Mouse (Mus musculus) neural tube, embryonic 15.5 days (tissue): ENCODE measurements at regions not wholly inside any gene's neighbourhood (a gene's known extent, or its start where the extent isn't known, plus 50 kb on each side); places are given as distances from the start of the nearest gene placed in this dataset.

ENCODE experiments used
- ATAC-seq: fragments of 200-750 bp; cut with Nextera tagmentation; 2 replicates; pipeline ENCODE4 v1.8.0; 2017; ENCODE audit warnings: mild to moderate bottlenecking, moderate TSS enrichment, moderate library complexity; ENCODE audit not compliant: low FRiP score
- H3K27ac ChIP-seq: fragments of 300-500 bp; sonication (generic); replicated peaks from 2 replicates; pipeline ENCODE4 v1.5.1; 2015; ENCODE audit warnings: mild to moderate bottlenecking, inconsistent platforms
- H3K27me3 ChIP-seq: fragments of 300-500 bp; sonication (generic); replicated peaks from 2 replicates; pipeline ENCODE4 v1.6.1; 2015; ENCODE audit warnings: inconsistent platforms
- H3K36me3 ChIP-seq: fragments of 300-500 bp; sonication (generic); 2 replicates; pipeline ENCODE4 v1.6.1; 2015; ENCODE audit warnings: inconsistent platforms
- H3K4me1 ChIP-seq: fragments of 300-500 bp; sonication (generic); 2 replicates; pipeline ENCODE4 v1.6.1; 2015; ENCODE audit warnings: inconsistent platforms
- H3K4me2 ChIP-seq: fragments of 300-500 bp; sonication (generic); 2 replicates; pipeline ENCODE4 v1.6.1; 2015; ENCODE audit warnings: inconsistent platforms, mild to moderate bottlenecking, moderate library complexity
- H3K4me3 ChIP-seq: fragments of 300-500 bp; sonication (generic); replicated peaks from 2 replicates; pipeline ENCODE4 v1.5.1; 2015; ENCODE audit warnings: mild to moderate bottlenecking, inconsistent platforms
- H3K9ac ChIP-seq: fragments of 300-500 bp; sonication (generic); replicated peaks from 2 replicates; pipeline ENCODE4 v1.6.1; 2015; ENCODE audit warnings: mild to moderate bottlenecking, inconsistent platforms
- H3K9me3 ChIP-seq: fragments of 300-500 bp; sonication (generic); replicated peaks from 2 replicates; pipeline ENCODE4 v1.6.1; 2016; ENCODE audit warnings: inconsistent platforms
- WGBS: fragments of 180-500 bp; shearing (Covaris S2); methylation state at CpG from one replicate; pipeline ENCODE4 v1.1.7; 2015; ENCODE audit warnings: mixed read lengths; 5-methylcytosine and 5-hydroxymethylcytosine counted together

DNA sequence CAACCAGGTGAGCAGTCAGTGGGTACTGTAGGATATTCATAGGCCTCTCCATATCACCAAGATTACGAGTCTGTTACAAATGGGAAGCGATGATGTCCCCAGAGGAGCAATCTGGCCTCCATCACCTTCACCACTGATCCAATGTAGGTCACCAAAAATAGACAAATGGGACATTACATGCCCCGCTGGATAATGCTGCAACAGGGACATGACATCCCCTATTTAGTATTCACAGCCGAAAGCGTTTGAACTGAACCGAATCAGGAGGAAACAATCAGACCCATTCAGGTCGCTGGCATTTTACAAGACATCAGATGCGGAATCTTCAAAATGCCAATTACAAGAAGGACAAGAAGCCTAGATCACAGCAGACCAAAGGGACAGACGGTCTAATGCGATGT lies 69.5 kb upstream of the Disp3 start:
- Histone ChIP-seq H3K9me3 (no peaks in the 10 kb centered on the region), H3K36me3 (no peaks in the 10 kb centered on the region), H3K4me3 (no peak overlapping the region), H3K27me3 (no peaks in the 10 kb centered on the region), H3K4me1 (peaks cover 29% of the 10 kb centered on the region), H3K9ac (no peak overlapping the region), H3K27ac (peak overlapping the region; percentile 54), H3K4me2 (no peak overlapping the region)
- WGBS, result 36% methylated on average over 10 of the region's 10 CpGs
- no peak for ATAC-seq

DNA sequence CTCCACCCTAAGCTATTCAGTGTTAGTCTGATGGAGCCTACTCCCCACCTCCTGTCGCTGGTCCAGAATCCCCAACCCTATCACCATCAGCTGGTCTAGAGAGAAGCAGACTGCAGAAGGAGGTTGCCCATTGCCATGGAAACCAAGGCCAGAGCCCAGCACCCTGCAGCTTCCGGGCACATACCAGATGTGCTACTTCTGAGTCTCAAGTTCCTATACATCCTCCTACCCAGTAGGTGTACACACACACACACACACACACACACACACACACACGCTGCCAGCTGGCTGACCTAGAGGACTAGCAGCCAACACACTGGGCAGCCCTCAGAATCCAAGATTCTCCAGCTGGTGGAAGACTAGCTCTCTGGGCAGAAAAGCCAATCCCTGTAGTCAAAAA lies 68.9 kb upstream of the Disp3 start:
- no peaks in the 10 kb centered on the region for H3K27me3 ChIP-seq
- H3K4me3 ChIP-seq, result no peak overlapping the region
- H3K27ac ChIP-seq, result peak overlapping the region; percentile 54
- no peak overlapping the region for H3K4me2 ChIP-seq
- peaks cover 29% of the 10 kb centered on the region for H3K4me1 ChIP-seq
- peak; percentile 67 for ATAC-seq
- H3K9me3 ChIP-seq, result no peaks in the 10 kb centered on the region
- 65% methylated on average over 3 of the region's 3 CpGs for WGBS
- no peak overlapping the region for H3K9ac ChIP-seq
- H3K36me3 ChIP-seq, result no peaks in the 10 kb centered on the region

DNA sequence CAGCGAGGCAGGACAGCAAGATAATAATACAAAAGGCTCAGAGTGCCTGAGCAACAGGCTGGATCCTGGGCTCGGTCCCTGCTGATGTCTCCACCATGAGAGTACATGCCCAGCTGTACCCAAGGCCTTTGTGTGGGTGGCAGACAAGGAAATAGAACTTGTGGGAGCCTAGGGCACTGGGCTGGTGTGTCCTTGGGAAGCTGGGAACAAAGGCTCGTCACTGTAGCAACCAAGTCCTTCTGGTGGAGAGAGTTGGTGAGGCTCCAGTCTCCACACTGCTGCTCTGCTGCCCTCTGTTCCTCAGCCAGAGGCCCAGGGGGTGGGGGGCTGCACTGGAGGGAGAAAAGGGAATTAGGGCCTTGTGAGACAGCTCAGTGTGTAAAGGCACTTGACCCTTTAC lies 66.2 kb upstream of the Disp3 start:
- no peaks in the 10 kb centered on the region for H3K27me3 ChIP-seq
- H3K36me3 ChIP-seq, result no peaks in the 10 kb centered on the region
- H3K4me3 ChIP-seq, result no peak overlapping the region
- peak overlapping the region; percentile 28; the same call in 1 of the 2 replicates for H3K27ac ChIP-seq
- 70% methylated on average over 3 of the region's 3 CpGs for WGBS
- no peaks in the 10 kb centered on the region for H3K9me3 ChIP-seq
- ATAC-seq, result no peak
- no peak overlapping the region for H3K9ac ChIP-seq
- H3K4me2 ChIP-seq, result no peak overlapping the region
- peaks cover 21% of the 10 kb centered on the region for H3K4me1 ChIP-seq

DNA sequence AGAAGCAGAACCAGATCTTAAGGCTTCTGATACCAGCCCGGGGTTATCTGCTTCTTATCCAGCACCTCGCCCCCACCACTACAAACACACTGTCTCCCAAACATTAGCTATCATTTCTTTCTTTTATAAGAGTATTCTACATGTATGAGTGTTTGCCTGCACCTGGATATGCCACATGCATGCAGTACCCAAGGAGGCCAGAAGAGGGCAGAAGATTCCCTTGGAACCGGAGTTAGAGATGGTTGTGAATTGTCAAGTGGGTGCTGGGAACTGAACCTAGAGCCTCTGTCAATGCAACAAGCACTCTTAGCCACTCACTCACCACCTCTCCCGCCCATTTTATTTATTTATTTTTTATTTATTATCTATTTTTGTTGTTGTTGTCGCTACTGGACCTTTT lies 64.9 kb upstream of the Disp3 start:
- WGBS, result 97% methylated on average over 5 of the region's 5 CpGs
- no peak for ATAC-seq
- Histone ChIP-seq H3K4me2 (no peak overlapping the region), H3K27me3 (no peaks in the 10 kb centered on the region), H3K9ac (no peak overlapping the region), H3K4me1 (peaks cover 17% of the 10 kb centered on the region), H3K4me3 (no peak overlapping the region), H3K36me3 (no peaks in the 10 kb centered on the region), H3K27ac (no peak overlapping the region), H3K9me3 (no peaks in the 10 kb centered on the region)

DNA sequence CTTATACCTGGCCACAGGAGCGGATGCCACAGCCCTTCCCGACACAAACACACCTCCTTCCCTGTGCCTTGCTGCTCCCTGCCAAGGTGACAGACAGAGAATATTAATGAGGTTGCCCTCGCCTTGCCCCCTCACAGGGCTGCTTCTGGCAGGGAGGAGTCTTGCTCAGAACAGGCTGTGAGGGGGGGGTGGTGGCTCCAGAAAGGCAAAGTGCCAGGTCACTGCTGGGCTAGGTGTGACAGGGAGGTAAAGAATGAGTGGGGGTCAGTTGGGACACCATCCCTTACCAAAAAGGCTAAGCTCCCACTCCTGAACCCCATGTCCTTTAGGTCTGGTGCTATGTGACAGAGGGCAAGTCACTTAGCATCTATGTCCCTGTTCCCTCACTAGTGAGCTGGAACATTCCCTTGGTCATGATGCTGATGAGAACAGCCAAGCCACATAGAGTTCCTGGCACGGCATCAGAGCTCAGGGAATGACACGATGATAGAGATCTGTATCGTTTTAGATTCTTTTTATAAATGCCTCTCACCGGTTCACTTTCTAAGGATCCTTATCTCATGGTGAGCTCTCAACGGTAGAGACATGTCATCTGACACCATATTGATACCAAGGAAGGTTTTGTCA lies 53.9 kb upstream of the Disp3 start:
- H3K4me2 ChIP-seq, result no peak overlapping the region
- H3K9me3 ChIP-seq, result no peaks in the 10 kb centered on the region
- no peak for ATAC-seq
- 0 out of 2 replicates have a peak, but pooled peaks cover 2% of the 10 kb centered on the region for H3K4me1 ChIP-seq
- H3K4me3 ChIP-seq, result no peak overlapping the region
- H3K36me3 ChIP-seq, result no peaks in the 10 kb centered on the region
- H3K27me3 ChIP-seq, result no peaks in the 10 kb centered on the region
- H3K27ac ChIP-seq, result no peak overlapping the region
- 74% methylated on average over 8 of the region's 8 CpGs for WGBS
- H3K9ac ChIP-seq, result no peak overlapping the region

DNA sequence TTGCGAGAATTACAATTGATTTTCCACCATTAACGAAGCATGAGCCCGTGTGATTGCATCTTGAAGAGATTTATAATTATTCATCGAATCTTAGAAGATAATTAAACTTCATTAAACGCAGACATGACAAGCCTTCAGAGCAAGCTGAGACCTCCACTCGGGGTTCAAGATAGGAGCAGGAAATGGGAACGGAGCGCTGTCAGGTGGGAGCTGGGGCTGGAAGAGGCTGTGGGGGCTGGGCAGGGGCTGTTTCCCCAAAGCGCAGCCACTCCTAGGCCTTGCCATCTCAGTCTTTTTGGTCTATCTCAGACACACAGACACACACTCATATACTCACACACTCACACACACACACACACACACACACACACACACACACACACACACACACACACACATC lies 52.6 kb upstream of the Disp3 start:
- ATAC-seq, result no peak
- H3K9ac ChIP-seq, result no peak overlapping the region
- no peak overlapping the region for H3K4me3 ChIP-seq
- H3K9me3 ChIP-seq, result no peaks in the 10 kb centered on the region
- H3K4me1 ChIP-seq, result 0 out of 2 replicates have a peak, but pooled peaks cover 2% of the 10 kb centered on the region
- no peaks in the 10 kb centered on the region for H3K36me3 ChIP-seq
- H3K4me2 ChIP-seq, result no peak overlapping the region
- 50% methylated on average over 9 of the region's 9 CpGs for WGBS
- no peak overlapping the region for H3K27ac ChIP-seq
- no peaks in the 10 kb centered on the region for H3K27me3 ChIP-seq

DNA sequence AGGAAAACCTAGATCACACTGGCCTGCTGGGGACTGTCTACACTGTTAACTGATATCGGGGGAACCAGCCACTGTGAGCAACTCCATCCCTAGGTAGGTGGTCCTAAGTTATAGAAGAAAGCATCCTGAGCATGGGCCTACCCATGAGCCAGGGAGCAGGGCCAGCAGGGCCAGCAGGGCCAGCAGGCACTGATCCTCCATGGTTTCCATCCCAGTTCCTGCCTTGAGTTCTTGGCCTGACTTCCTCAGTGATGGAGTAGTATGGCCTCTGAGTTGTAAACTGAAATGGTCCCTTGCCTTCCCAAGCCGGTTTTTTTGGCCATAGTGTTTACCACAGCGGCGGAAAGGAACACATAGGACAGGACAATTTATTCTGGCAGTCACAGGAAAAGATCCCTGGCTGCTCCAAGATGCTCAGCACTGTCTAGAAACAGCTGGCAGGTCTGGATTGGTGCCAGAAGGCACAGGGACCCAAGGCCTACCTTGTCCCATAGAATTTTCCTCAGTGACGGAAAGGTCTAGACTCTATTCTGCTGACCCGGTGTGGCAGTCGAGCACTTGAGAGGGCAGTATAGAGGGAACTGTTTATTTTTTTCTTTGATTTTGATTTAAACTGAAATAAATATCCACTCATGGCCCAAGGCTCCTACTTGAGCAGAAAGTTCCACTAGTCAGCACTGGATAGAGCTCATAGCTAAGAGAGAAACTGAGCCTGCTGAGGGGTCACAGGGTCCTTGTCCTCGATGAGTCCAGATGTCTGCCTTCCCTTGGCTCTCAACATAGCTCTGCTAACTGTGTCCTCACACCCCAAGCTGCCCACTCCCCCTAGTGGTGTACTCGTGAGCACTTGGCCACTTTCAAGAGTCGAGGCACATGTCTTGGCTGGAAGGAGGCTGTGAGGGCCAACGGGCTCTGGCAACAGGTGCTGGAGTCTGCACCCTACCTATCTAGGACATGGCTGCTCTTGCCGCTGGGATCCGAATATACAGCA lies 50.4 kb upstream of the Disp3 start:
- Histone ChIP-seq H3K36me3 (no peaks in the 10 kb centered on the region), H3K4me2 (no peak overlapping the region), H3K27me3 (no peaks in the 10 kb centered on the region), H3K9ac (no peak overlapping the region), H3K4me3 (no peak overlapping the region), H3K9me3 (no peaks in the 10 kb centered on the region), H3K27ac (no peak overlapping the region), H3K4me1 (0 out of 2 replicates have a peak, but pooled peaks cover 6% of the 10 kb centered on the region)
- 64% methylated on average over 13 of the region's 13 CpGs for WGBS
- ATAC-seq, result no peak
